Mouse (Mus musculus) adipocyte (in vitro differentiated cells): ENCODE measurements around the gene Insyn1.

Experiments
- DNase-seq: peaks from one replicate; pipeline ENCODE4 v3.0.0-alpha.2; 2016; ENCODE audit warnings: low spot score

Insyn1 gene

GRCm38 (mm10) chr9:58487851-58488801, at the start of gene Insyn1:
Insyn1 (plus strand) TSS chr9:58488603.
- DNase-seq: peak; percentile 40

GRCm38 (mm10) chr9:58438921-58439396, 49.4 kb upstream of the Insyn1 start:
- DNase-seq: no peak

- DNase-seq: peak; percentile 54
Measured at GRCm38 (mm10) chr9:58440100-58440499, 48.3 kb upstream of the Insyn1 start.

- DNase-seq: peak; percentile 32
Measured at GRCm38 (mm10) chr9:58440614-58441013, 47.8 kb upstream of the Insyn1 start.

GRCm38 (mm10) chr9:58441351-58442104, 46.9 kb upstream of the Insyn1 start:
- DNase-seq: no peak

GRCm38 (mm10) chr9:58442105-58443010, 46.0 kb upstream of the Insyn1 start:
- DNase-seq: peak; percentile 7

- DNase-seq: no peak
Measured at GRCm38 (mm10) chr9:58443061-58443460, 45.3 kb upstream of the Insyn1 start.

- DNase-seq: no peak
Measured at GRCm38 (mm10) chr9:58446829-58447228, 41.6 kb upstream of the Insyn1 start.

GRCm38 (mm10) chr9:58447997-58448595, 40.3 kb upstream of the Insyn1 start:
- DNase-seq: no peak

- DNase-seq: no peak
Measured at GRCm38 (mm10) chr9:58449526-58449925, 38.9 kb upstream of the Insyn1 start.

GRCm38 (mm10) chr9:58453791-58454378, 34.5 kb upstream of the Insyn1 start:
- no peak for DNase-seq

- no peak for DNase-seq
Measured at GRCm38 (mm10) chr9:58454886-58455285, 33.5 kb upstream of the Insyn1 start.

- DNase-seq: no peak
Measured at GRCm38 (mm10) chr9:58455798-58456197, 32.6 kb upstream of the Insyn1 start.

- no peak for DNase-seq
Measured at GRCm38 (mm10) chr9:58457481-58457955, 30.9 kb upstream of the Insyn1 start.

GRCm38 (mm10) chr9:58458341-58458740, 30.1 kb upstream of the Insyn1 start:
- DNase-seq: no peak

GRCm38 (mm10) chr9:58458856-58459553, 29.4 kb upstream of the Insyn1 start:
- DNase-seq: no peak

- no peak for DNase-seq
Measured at GRCm38 (mm10) chr9:58467345-58468025, 20.9 kb upstream of the Insyn1 start.

- no peak for DNase-seq
Measured at GRCm38 (mm10) chr9:58470466-58470865, 17.9 kb upstream of the Insyn1 start.

- DNase-seq: peak; percentile 58
Measured at GRCm38 (mm10) chr9:58473211-58473815, 15.1 kb upstream of the Insyn1 start.
